Mouse (Mus musculus) liver, adult 2 months (tissue): Measurements from ENCODE around the gene Gm38393.

ENCODE experiments used
- CTCF ChIP-seq: fragments of 200-500 bp; IDR thresholded peaks from 2 replicates; pipeline ENCODE4 v1.5.1; 2011; ENCODE audit warnings: low read depth, low read length, control low read depth
- POLR2A ChIP-seq: fragments of 200-500 bp; IDR thresholded peaks from 2 replicates; pipeline ENCODE4 v1.6.1; 2011; ENCODE audit warnings: low read length, control low read depth; ENCODE audit not compliant: insufficient read depth; ENCODE audit errors: extremely low read depth

GRCm38 (mm10) chr7:60047481-60048201 is 42.8 kb upstream of the Gm38393 start:
- TF ChIP-seq CTCF (no peak), POLR2A (no peak)
